Mouse (Mus musculus): ENCODE data around the gene Cep112. TPM values are rescaled to one million over a fixed set of nuclear protein-coding genes. Genes with fewer than 3 reads are reported as not detected.

The Cep112 gene
- polyA plus RNA-seq, 2 experiments from 2014 or later = 4.5 to 5.8 TPM

GRCm38 (mm10) chr11:108606836-108607235 lies 181.8 kb downstream of the Cep112 start:
- no peak for ATAC-seq

GRCm38 (mm10) chr11:108620628-108621433 lies 195.8 kb downstream of the Cep112 start:
- ATAC-seq = no peak

- no peak for ATAC-seq
Observed at GRCm38 (mm10) chr11:108621434-108621901, 196.5 kb downstream of the Cep112 start.

- ATAC-seq = no peak
Observed at GRCm38 (mm10) chr11:108625546-108626232, 200.7 kb downstream of the Cep112 start.

- ATAC-seq = no peak
Observed at GRCm38 (mm10) chr11:108637780-108638179, 212.8 kb downstream of the Cep112 start.

- ATAC-seq = no peak
Observed at GRCm38 (mm10) chr11:108655574-108655973, 230.6 kb downstream of the Cep112 start.

- ATAC-seq = no peak
Observed at GRCm38 (mm10) chr11:108682014-108682413, 257.0 kb downstream of the Cep112 start.

GRCm38 (mm10) chr11:108696563-108696962 lies 271.6 kb downstream of the Cep112 start:
- no peak for ATAC-seq

- ATAC-seq = no peak
Observed at GRCm38 (mm10) chr11:108752301-108752700, 327.3 kb downstream of the Cep112 start.

- ATAC-seq = no peak
Observed at GRCm38 (mm10) chr11:108752765-108753164, 327.8 kb downstream of the Cep112 start.

- no peak for ATAC-seq
Observed at GRCm38 (mm10) chr11:108753361-108754240, 328.6 kb downstream of the Cep112 start.

- no peak for ATAC-seq
Observed at GRCm38 (mm10) chr11:108757211-108757610, 332.2 kb downstream of the Cep112 start.

GRCm38 (mm10) chr11:108757626-108758430 lies 332.8 kb downstream of the Cep112 start:
- no peak for ATAC-seq

- ATAC-seq = no peak
Observed at GRCm38 (mm10) chr11:108770064-108770463, 345.1 kb downstream of the Cep112 start.

GRCm38 (mm10) chr11:108774019-108774670 lies 349.2 kb downstream of the Cep112 start:
- no peak for ATAC-seq

- ATAC-seq = no peak
Observed at GRCm38 (mm10) chr11:108777158-108777557, 352.2 kb downstream of the Cep112 start.

GRCm38 (mm10) chr11:108780271-108781250 lies 355.6 kb downstream of the Cep112 start:
- no peak for ATAC-seq

GRCm38 (mm10) chr11:108798398-108798797 lies 373.4 kb downstream of the Cep112 start:
- no peak for ATAC-seq

- no peak for ATAC-seq
Observed at GRCm38 (mm10) chr11:108799695-108800094, 374.7 kb downstream of the Cep112 start.

- no peak for ATAC-seq
Observed at GRCm38 (mm10) chr11:108804030-108804429, 379.0 kb downstream of the Cep112 start.
